Mouse (Mus musculus) stomach, postnatal 0 days (tissue): ENCODE measurements around the gene Erg. TPM values are rescaled to one million over a fixed set of nuclear protein-coding genes. Genes with fewer than 3 reads are reported as not detected.
A peak's percentile ranks its signal among the peaks of the same experiment; 100 is the strongest.

Source experiments
- ATAC-seq: fragments of 200-750 bp; cut with Nextera tagmentation; 2 replicates; pipeline ENCODE4 v1.8.0; 2017; ENCODE audit not compliant: low FRiP score, low TSS enrichment
- DNase-seq: peaks from one replicate; pipeline ENCODE4 v3.0.0-alpha.2; 2016; ENCODE audit warnings: low spot score
- H3K27ac ChIP-seq: fragments of 300-500 bp; sonication (generic); replicated peaks from 2 replicates; pipeline ENCODE4 v1.5.1; 2014; ENCODE audit warnings: mild to moderate bottlenecking, control low read depth
- H3K27me3 ChIP-seq: fragments of 300-500 bp; sonication (generic); 2 replicates; pipeline ENCODE4 v1.6.1; 2014; ENCODE audit warnings: low read length; ENCODE audit not compliant: control insufficient read depth, insufficient read depth
- H3K36me3 ChIP-seq: fragments of 300-500 bp; sonication (generic); 2 replicates; pipeline ENCODE4 v1.6.1; 2014; ENCODE audit warnings: low read length, mixed read lengths; ENCODE audit not compliant: control insufficient read depth, insufficient read depth
- H3K4me1 ChIP-seq: fragments of 300-500 bp; sonication (generic); replicated peaks from 2 replicates; pipeline ENCODE4 v1.6.1; 2014; ENCODE audit warnings: antibody characterized with exemption; ENCODE audit not compliant: control insufficient read depth, insufficient read depth
- H3K4me2 ChIP-seq: fragments of 300-500 bp; sonication (generic); replicated peaks from 2 replicates; pipeline ENCODE4 v1.6.1; 2014; ENCODE audit warnings: low read depth, mild to moderate bottlenecking, control low read depth, moderate library complexity
- H3K4me3 ChIP-seq: fragments of 300-500 bp; sonication (generic); 2 replicates; pipeline ENCODE4 v1.5.1; 2014; ENCODE audit warnings: low read depth, low read length, control low read depth
- H3K9ac ChIP-seq: fragments of 300-500 bp; sonication (generic); 2 replicates; pipeline ENCODE4 v1.6.1; 2014; ENCODE audit warnings: mild to moderate bottlenecking, low read length, control low read depth, mixed read lengths
- H3K9me3 ChIP-seq: fragments of 300-500 bp; sonication (generic); 2 replicates; pipeline ENCODE4 v1.6.1; 2016; ENCODE audit warnings: low read length; ENCODE audit not compliant: control insufficient read depth
- CTCF ChIP-seq: IDR thresholded peaks from 2 replicates; pipeline ENCODE4 v1.5.1; 2016; ENCODE audit warnings: antibody characterized with exemption, low read depth, mild to moderate bottlenecking, moderate library complexity
- EP300 ChIP-seq: optimal IDR thresholded peaks from 2 replicates; pipeline ENCODE3; 2016; ENCODE audit warnings: antibody characterized with exemption
- WGBS: fragments of 180-500 bp; shearing (Covaris S2); extraction: QIAGEN DNeasy Blood & Tissue Kit; methylation state at CpG from one replicate; pipeline ENCODE4 v1.1.7; 2014; 5-methylcytosine and 5-hydroxymethylcytosine counted together
- polyA plus RNA-seq: library from polyadenylated mRNA; unstranded; fragments of >200 nt; fragmentation: Nextera tagmentation; extraction: Ambion mirVana; gene quantifications from 2 replicates; pipeline ENCODE4 v1.2.1, GENCODE M21; 2015

Gene Erg
- polyA plus RNA-seq, 1 experiment from 2014 or later, result 2.1 TPM

DNA sequence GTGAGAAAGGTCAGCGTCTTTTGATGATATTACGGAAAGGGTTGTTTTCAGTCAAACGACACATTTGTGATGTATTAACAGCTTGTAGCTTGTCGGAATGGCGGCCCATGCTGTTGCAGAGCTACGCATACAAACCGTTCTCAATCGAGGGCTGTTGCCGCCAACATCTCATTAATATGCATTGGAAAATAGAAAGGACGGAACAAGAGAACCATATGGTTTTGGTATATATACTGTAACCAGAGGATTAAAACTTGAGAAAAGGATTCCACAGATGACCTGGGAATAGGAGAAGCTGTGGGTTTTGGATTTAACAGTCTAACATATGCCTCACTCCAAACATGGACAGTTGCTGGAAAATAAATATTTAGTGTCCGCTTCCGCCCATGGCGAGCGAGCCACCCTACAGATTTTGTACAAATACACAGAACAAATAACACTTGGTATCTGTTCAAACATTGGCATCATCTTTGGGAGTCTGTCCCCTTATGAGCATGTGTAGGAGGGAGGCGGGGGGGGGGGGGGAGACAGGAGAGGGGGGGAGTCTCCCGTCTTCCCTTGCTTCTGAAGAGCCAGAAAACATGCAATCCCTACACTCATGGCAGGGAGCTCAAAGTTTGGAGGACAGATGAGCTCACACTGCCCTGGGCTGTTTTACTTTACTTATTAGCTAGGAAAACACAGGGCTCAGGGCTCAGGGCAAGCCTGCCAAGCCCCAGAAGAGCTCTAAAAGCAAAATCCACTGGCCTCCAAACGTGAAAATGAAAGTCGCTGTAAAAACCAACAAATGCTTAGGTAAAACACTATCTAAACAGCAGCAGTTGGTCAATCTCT lies 222.5 kb downstream of the Erg start:
- no peak for ATAC-seq
- peak overlapping the region; percentile 45; the same call in 1 of the 2 replicates for H3K27ac ChIP-seq

DNA sequence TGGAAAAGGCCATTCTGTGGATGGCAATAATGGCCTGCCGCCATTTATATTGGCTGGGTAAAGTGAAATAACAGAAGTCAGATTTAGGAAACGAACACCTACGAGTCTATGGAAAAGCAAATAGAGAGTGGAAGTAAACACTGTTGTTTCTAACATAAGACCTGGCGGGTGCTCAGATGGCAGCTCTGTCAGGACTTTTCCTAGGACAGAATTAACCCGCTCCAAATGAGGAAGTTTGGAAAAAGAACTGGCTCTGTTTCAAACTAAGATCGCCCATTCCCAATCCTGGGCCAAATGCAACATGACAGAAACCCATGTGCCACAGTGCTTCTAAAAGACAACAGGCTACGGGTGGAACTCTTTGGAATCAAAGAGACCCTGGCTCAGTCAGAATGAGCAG lies 224.4 kb downstream of the Erg start:
- TF ChIP-seq CTCF (no peak), EP300 (no peak)
- ATAC-seq, result no peak
- Histone ChIP-seq H3K27ac (no peak overlapping the region), H3K9me3 (no peaks in the 10 kb centered on the region), H3K4me1 (no peaks in the 10 kb centered on the region), H3K27me3 (no peaks in the 10 kb centered on the region), H3K4me3 (no peak overlapping the region), H3K36me3 (no peaks in the 10 kb centered on the region), H3K9ac (no peak overlapping the region), H3K4me2 (no peak overlapping the region)
- no peak for DNase-seq
- 73% methylated on average over 7 of the region's 7 CpGs for WGBS

More for the DNA sequence above, 222.5 kb downstream of the Erg start:
- 60% methylated on average over 18 of the region's 18 CpGs for WGBS
- Histone ChIP-seq H3K36me3 (no peaks in the 10 kb centered on the region), H3K4me1 (no peaks in the 10 kb centered on the region), H3K9ac (no peak overlapping the region), H3K27me3 (no peaks in the 10 kb centered on the region), H3K9me3 (no peaks in the 10 kb centered on the region), H3K4me2 (no peak overlapping the region), H3K4me3 (no peak overlapping the region)
- DNase-seq, result no peak
- no peak for TF ChIP-seq EP300
- no peak for TF ChIP-seq CTCF

DNA sequence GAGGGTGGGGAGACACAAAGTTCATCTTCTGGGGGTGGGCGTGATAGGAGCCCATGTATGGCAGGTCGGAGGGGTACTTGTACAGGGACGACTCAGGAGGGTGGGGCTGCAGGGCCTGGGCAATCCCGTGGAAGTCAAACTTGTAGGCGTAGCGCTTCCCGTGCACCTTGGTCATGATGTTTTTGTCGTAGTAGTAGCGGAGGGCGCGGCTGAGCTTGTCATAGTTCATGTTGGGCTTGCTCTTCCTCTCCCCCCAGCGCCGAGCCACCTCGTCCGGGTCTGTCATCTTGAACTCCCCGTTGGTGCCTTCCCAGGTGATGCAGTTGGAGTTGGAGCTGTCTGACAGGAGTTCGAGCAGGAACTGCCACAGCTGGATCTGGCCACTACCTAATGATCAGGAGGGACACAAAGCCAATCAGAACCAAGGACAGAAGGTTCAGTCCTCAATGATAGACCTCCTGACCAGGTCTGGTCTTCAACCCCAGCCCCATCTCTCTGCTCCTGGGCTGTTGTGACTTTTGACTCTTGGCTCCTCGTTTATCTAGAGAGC lies 225.4 kb downstream of the Erg start:
- ATAC-seq, result no peak
- Histone ChIP-seq H3K27me3 (no peaks in the 10 kb centered on the region), H3K27ac (no peak overlapping the region), H3K36me3 (no peaks in the 10 kb centered on the region), H3K4me3 (no peak overlapping the region), H3K4me1 (no peaks in the 10 kb centered on the region), H3K4me2 (no peak overlapping the region), H3K9ac (no peak overlapping the region), H3K9me3 (no peaks in the 10 kb centered on the region)
- no peak for DNase-seq
- WGBS, result 89% methylated on average over 18 of the region's 18 CpGs
- TF ChIP-seq EP300, result no peak
- TF ChIP-seq CTCF, result no peak

DNA sequence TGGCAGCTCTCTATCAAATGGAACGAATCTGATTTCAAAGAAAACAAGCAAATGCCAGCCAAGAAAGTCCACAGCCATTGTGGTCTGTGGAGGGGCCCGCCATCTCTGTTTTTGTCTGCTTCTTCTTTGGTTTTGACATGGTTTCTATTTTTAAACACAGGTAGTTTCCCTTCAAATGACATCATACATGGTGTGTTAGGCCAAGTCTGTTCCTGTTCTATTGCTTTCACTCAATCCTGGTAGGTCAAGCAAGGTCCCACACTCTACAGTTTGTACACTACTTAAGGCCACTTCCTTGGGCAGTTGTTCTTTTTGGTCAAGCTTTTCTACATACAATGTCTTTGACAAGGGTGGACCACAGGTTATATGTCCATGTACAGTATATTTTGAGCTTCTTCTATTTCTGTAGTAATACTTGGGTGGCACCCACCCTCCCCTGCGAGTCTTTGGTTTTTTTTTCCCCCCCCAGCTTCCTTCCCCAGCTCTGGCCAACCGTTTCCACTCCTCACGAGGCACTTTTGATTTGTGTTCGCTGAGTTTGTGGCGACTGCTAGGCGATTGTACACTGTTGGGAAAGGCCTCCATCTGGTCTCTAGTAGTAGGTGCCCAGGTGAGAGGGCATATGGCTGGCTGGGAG lies 226.1 kb downstream of the Erg start:
- Histone ChIP-seq H3K4me1 (no peaks in the 10 kb centered on the region), H3K9ac (no peak overlapping the region), H3K9me3 (no peaks in the 10 kb centered on the region), H3K36me3 (no peaks in the 10 kb centered on the region), H3K4me2 (no peak overlapping the region), H3K4me3 (no peak overlapping the region), H3K27me3 (no peaks in the 10 kb centered on the region), H3K27ac (no peak overlapping the region)
- ATAC-seq (no peak), DNase-seq (no peak)
- WGBS, result 81% methylated on average over 8 of the region's 8 CpGs
- TF ChIP-seq EP300, result no peak
- no peak for TF ChIP-seq CTCF

DNA sequence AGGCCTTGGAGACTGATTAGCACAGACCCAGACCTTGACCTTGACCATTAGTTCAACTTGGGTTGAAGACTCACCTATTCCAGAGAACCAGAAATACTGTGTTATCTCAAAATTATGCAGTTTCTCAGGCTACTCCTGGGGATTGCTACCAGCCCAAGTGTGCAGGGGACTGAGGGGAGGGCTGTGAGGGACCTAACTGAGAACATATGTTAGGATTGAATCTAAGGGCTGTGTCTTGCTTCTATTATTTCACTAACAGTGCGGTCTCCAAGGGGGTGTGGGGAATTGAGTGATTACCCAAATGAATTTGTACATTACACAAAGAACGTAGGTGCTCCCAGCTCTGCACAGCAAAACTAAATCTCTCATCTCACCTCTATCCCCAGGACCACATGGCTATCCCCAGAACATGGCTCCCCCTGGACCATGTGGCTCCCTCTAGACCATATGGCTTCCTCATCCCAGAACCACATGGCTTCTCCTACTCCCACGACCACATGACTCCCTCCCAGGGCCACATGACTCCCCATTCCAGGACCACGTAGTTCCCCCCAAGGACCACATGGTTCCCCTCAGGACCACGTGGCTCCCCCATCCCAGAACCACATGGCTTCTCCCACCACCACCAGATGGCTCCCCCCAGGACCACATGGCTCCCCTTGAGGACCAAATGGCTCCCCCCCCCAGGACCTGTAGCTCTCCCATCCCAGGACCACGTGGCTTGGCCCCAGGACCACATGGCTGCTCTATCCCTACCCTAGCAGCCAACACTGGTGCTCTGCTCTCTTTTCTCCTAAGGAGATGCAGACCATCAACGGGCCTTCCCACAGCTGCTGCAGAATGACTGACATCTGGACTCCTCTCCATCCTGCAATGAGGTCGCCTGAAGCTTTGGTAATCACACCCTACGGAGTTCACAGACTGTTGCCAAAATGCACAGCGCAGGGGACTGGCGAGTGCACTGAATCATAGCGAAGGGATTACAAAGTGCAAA lies 229.1 kb downstream of the Erg start:
- H3K9me3 ChIP-seq, result no peaks in the 10 kb centered on the region
- no peak overlapping the region for H3K27ac ChIP-seq
- no peak for DNase-seq
- no peaks in the 10 kb centered on the region for H3K36me3 ChIP-seq
- H3K4me3 ChIP-seq, result no peak overlapping the region
- H3K27me3 ChIP-seq, result no peaks in the 10 kb centered on the region
- ATAC-seq, result no peak
- H3K9ac ChIP-seq, result no peak overlapping the region
- no peak overlapping the region for H3K4me2 ChIP-seq
- WGBS, result 65% methylated on average over 12 of the region's 12 CpGs
- H3K4me1 ChIP-seq, result no peaks in the 10 kb centered on the region
- no peak for TF ChIP-seq EP300
- no peak for TF ChIP-seq CTCF
